Mouse (Mus musculus) cerebellum, adult 9-11 months (tissue): ENCODE results near the gene Txnrd1.
A peak's percentile ranks its signal among the peaks of the same experiment; 100 is the strongest.

Experiments used
- DNase-seq: peaks from one replicate; pipeline ENCODE4 v3.0.0; 2022

The Txnrd1 gene

GRCm38 (mm10) chr10:82818661-82819060 lies 15.1 kb upstream of the Txnrd1 start:
- no peak for DNase-seq

- DNase-seq: no peak
These were observed 10.5 kb upstream of the Txnrd1 start for GRCm38 (mm10) chr10:82823108-82823778.

DNA sequence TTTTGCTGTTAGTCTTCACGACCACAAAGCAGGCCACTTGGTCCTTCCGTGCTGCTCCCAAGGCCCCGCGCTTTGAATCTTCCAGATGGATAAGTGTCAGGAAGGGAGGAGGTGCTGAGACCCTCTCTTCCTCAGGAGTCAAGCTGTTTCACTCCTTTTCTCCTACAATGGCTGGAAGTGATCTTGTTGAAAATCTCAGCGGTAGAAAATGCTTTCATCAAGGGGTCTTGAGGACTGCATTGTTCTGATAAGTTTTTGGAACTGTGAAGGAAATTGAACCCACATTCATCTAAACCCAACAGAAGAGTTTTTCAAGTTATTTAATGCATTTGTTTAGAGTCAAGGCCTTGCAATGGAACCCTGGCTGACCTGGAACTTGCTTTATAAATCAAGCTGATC lies 10.0 kb upstream of the Txnrd1 start:
- DNase-seq: no peak

GRCm38 (mm10) chr10:82824541-82824940 lies 9.2 kb upstream of the Txnrd1 start:
- DNase-seq: no peak

DNA sequence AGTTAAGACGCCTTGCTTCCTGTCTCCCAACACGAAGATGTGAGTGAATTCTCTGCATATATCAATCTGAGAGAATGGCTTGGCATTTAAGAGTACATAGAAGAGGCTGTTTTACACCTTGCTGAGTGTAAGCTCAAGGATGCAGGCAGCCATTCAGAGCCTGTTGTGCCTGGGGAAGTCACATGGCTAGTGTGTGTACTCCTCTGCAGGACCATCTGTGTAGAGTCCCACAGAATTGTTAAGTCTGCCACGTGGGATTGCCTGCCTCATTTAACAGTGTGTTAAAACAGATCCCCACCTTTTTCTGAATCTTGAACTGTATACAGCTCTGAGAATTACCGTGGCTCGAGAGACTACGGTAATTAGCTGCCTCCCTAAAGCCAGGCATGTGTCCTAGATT lies 7.2 kb upstream of the Txnrd1 start:
- no peak for DNase-seq

- DNase-seq: no peak
These were observed 2.1 kb downstream of the Txnrd1 start for GRCm38 (mm10) chr10:82835898-82836297.

- no peak for DNase-seq
These were observed 4.6 kb downstream of the Txnrd1 start for GRCm38 (mm10) chr10:82838390-82838789.

DNA sequence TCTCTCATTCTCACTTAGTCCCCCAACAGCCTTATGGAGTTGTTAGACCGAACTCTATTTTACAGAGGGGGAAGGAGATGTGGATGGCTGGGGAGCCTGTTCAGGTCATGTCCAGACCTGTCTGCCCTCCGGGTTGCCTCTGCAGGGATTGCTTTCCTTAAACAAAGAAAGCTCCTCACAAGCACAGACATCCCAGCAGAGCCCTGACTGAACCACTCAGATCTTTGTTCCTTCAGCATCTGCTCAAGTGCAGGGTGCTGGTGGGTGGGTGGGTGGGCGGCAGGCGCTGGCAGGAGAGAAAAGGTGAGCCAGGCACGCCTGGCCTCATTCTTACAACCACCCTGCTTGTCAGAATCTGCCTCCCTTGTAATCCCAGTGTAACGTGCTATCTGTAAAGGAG lies 10.3 kb downstream of the Txnrd1 start:
- DNase-seq: no peak

DNA sequence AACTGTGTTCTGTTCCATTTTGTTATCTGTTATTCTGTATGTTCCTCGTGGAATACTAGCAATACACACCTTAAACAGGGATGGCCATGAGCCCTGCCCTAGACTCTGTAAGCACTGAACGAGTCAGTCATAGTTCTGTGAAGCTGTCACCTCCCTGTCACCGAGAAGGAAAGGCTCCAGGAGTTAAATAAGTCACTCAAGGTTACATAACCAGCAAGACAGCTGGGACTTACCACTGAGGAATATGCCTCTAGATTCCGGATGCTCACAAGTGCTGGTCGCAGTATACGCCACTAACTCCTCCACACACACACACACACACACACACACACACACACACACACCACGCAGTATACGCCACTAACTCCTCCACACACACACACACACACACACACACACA lies 11.0 kb downstream of the Txnrd1 start:
- no peak for DNase-seq

DNA sequence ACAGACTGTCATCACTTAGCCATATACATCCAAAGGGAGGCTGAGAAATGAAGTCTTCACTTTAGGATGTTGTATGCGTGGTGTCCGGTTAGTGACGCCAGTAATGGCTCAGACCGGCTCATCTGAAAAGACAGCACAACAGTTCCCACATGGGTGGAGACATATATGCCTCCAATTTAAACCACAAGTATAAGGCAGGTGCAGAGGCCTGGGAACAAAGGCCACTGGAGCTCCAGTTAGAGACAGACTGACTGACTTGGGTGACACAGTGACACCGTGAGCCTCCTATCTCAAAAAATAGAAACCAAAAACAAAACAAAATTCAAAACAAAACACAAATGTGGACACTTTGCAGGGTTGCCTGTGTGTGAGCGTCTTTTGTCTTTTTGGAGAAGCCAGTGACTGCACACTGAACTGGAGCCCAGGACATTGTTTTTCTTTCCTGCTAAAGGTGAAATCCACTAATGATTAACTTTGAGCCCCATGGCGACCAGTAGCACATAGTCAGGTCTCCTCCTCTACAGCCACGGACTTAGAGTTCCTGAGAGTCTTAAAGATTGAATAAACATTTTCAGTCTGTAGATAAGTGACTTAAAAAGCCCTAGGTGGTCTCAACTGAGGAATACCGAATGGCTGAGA lies 14.2 kb downstream of the Txnrd1 start:
- no peak for DNase-seq

- no peak for DNase-seq
These were observed 16.1 kb downstream of the Txnrd1 start for GRCm38 (mm10) chr10:82849686-82850353.

- no peak for DNase-seq
These were observed 16.6 kb downstream of the Txnrd1 start for GRCm38 (mm10) chr10:82850354-82850752.

- DNase-seq: no peak
These were observed 18.0 kb downstream of the Txnrd1 start for GRCm38 (mm10) chr10:82851751-82852150.

DNA sequence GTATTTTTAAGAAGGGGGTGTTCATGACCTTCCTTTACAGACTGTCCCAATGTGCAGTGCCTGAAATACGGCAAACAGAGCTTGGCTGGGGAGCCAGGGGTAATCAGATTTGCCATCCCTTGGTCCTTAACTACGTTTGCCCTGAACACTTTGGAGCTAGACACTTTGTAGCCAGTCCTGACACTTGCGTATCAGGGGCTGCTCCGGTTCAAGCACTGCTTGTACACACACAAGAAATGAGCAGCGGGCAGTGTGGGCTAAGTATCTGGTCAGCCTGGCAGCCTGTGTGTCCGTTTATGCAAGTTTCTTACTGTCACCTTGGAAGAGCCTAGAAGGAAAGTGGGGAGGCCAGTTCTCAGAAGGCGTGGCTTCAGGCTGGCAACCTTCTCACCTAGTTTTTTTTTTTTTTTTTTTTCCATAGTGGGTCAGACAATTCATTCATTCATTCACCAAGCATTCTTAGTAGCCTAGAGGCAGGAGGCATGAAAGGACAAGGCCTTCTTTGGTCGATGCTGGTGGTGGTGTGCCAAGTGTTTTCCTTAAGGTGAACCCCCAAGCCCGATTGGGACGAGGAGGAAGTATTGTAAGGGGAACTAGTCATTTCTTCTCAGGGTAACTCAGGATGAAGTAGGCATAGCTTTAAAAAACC lies 24.4 kb downstream of the Txnrd1 start:
- peak; percentile 52 for DNase-seq

GRCm38 (mm10) chr10:82858691-82859532 lies 25.2 kb downstream of the Txnrd1 start:
- DNase-seq: peak; percentile 96

GRCm38 (mm10) chr10:82859533-82859915 lies 25.8 kb downstream of the Txnrd1 start:
- peak; percentile 48 for DNase-seq

DNA sequence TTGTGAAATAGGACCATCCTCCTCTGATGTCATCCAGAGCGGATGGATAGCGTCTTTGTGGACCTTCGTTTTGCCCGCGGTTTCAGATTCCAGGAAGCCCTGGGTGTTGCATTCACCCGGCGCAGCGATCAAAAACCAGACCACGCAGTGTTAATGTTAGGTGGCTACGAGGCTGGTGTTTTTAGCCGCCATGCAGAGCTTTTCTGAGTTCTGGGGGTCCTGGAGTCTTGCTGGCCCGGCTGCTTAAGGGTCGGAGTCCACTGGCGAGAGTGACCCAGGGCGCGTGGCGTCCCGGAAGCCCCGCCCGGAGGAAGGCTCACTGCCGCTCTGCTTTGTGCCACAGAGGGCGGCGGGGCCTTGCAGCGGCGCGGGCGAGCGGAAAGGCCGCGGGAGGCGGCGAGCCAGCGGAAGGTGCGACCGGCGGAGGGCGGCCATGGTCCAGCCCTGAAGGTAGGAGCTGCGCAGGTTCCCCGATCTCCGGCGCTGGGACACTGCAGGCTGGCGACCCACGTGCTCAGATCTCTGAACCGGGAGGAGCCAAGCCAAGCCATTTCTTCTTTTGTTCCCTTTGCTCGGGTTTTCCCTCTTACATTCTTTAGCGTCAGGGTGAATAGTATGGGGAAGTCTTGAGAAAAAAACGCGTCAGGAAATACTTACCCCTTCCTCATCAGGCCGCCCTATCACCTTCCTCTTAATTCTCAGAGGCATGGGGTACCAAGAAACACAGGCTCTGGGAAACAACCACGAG lies 26.6 kb downstream of the Txnrd1 start:
- DNase-seq: peak; percentile 79

- DNase-seq: no peak
These were observed 27.2 kb downstream of the Txnrd1 start for GRCm38 (mm10) chr10:82860929-82861315.

GRCm38 (mm10) chr10:82863106-82863680 lies 29.4 kb downstream of the Txnrd1 start:
- peak; percentile 16 for DNase-seq

GRCm38 (mm10) chr10:82863827-82864226 lies 30.1 kb downstream of the Txnrd1 start:
- DNase-seq: no peak

GRCm38 (mm10) chr10:82866356-82866755 lies 32.6 kb downstream of the Txnrd1 start, which contains the start of gene Eid3:
Eid3 (plus strand) TSS chr10:82866626.
- no peak for DNase-seq

DNA sequence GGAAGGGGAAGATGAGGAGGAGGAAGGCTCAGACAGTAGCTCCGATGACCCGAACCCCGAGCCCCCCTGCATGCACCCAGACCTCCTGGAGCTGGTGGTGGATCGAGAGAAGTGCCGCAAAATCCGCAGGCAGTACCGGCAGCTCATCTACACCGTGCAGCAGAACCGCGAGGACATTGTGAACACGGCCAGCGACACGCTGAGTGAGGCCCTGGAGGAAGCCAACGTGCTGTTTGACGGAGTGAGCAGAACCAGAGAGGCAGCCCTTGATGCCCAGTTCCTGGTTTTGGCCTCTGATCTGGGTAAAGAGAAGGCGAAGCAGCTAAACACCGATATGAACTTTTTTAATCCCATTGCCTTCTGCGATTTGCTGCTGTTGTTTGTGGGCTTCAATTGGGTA lies 33.1 kb downstream of the Txnrd1 start:
- DNase-seq: no peak
